Mouse (Mus musculus) kidney, adult 2 months (tissue): ENCODE measurements around the gene Syngr3.

Experiments
- CTCF ChIP-seq: fragments of 200-500 bp; conservative IDR thresholded peaks from 2 replicates; pipeline ENCODE4 v1.5.1; 2011; ENCODE audit warnings: low read depth, mild to moderate bottlenecking, control low read depth, low read length, moderate library complexity, mixed read lengths; ENCODE audit not compliant: insufficient read depth, insufficient read length
- POLR2A ChIP-seq: fragments of 200-500 bp; IDR thresholded peaks from one replicate; pipeline ENCODE4 v1.6.1; 2011; ENCODE audit warnings: low read depth, low read length, control low read depth

DNA sequence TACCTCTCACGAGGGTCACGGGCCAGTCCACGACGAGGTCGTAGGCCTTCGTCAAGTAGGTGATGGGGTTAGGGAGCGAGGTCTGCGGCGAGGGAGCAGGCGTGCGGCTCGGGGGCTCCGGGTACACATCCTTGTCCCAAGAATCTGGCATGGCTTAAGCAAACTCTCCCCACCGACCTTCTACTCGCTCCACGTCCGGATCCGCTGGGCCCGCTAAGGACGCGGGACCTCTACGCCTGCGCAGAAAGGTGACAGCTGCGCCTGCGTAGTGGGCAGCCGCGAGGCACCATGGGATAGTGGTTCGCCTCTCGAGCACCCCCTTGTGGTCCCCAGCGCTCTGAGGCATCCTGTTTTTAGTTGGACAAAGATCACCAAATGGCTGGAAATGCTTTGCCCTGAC is 34.4 kb upstream of the Syngr3 start, which contains the start of gene Ndufb10:
- peak; percentile 96; the same call in 1 of the 2 replicates for TF ChIP-seq CTCF
- TF ChIP-seq POLR2A = peak; percentile 96
